Comparison of ENCODE assay signal across 11 mouse cellular contexts in genomic region chr1:184065589-184066361, GRCm38 (mm10). TPM values are rescaled to one million over a fixed set of nuclear protein-coding genes. Genes with fewer than 3 reads are reported as not detected.
DNase-seq lines count a peak whose midpoint lies in the region; ATAC-seq and TF ChIP-seq lines count a peak whose summit lies in the region.
"Had no signal": no experiment of that assay in that cellular context is flagged by ENCODE, and none has a peak within 500 bp of the region (broad histone marks: within the 10 kb centered on the region; RNA-seq: fewer than 3 reads in every experiment).

No protein-coding gene starts in this region.

- 85% methylated on average over 13 of the region's 13 CpGs for WGBS in lung, postnatal 0 days
- WGBS in lung, adult 2 months, result 80% methylated on average over 13 of the region's 13 CpGs
- 86% methylated on average over 13 of the region's 13 CpGs for WGBS in embryonic facial prominence, embryonic 10.5 days
- 49% methylated on average over 13 of the region's 13 CpGs for WGBS in hindbrain, embryonic 16.5 days
- WGBS in olfactory bulb, adult 2 months, result 61% methylated on average over 13 of the region's 13 CpGs

- ATAC-seq in lung, postnatal 0 days, result peak; percentile 71
- ATAC-seq in hindbrain, embryonic 16.5 days, result peak; percentile 72
- ATAC-seq: inflammation-experienced regulatory T-cells, adult 6 months had no signal

- H3K4me3 ChIP-seq in lung, postnatal 0 days (ENCODE audit: low read depth, low read length), result no peak overlapping the region
- no peak overlapping the region for H3K4me3 ChIP-seq in lung, adult 2 months (replicated peaks; ENCODE audit: extremely low read depth, low read depth, low read length)
- no peak overlapping the region for H3K4me3 ChIP-seq in embryonic facial prominence, embryonic 10.5 days
- no peak overlapping the region for H3K4me3 ChIP-seq in hindbrain, embryonic 16.5 days (ENCODE audit: low read length)
- no peak overlapping the region for H3K4me3 ChIP-seq in olfactory bulb, adult 2 months (ENCODE audit: insufficient read depth, low read depth, low read length)
- H3K4me3 ChIP-seq: embryonic facial prominence, embryonic 12.5 days had no signal

- no peak overlapping the region for H3K4me2 ChIP-seq in lung, postnatal 0 days (replicated peaks; ENCODE audit: low read depth, low read length)
- H3K4me2 ChIP-seq in hindbrain, embryonic 16.5 days (ENCODE audit: low read length), result no peak overlapping the region
- H3K4me2 ChIP-seq: embryonic facial prominence, embryonic 12.5 days had no signal

- peak; percentile 66 for DNase-seq in lung, postnatal 0 days (ENCODE audit: low spot score)
- no peak for DNase-seq in lung, adult 2 months
- DNase-seq in embryonic facial prominence, embryonic 10.5 days (ENCODE audit: low spot score), result no peak
- no peak for DNase-seq in yolk sac, embryonic 10.5 days (ENCODE audit: low spot score)
- no peak for DNase-seq in kidney, postnatal 14 days
- no peak for DNase-seq in ovary, postnatal 14 days (ENCODE audit: low spot score)
- DNase-seq: lung, postnatal 10 days had no signal

- no peaks in the 10 kb centered on the region for H3K9me3 ChIP-seq in lung, postnatal 0 days (ENCODE audit: low read length)
- H3K9me3 ChIP-seq in embryonic facial prominence, embryonic 10.5 days, result no peaks in the 10 kb centered on the region
- H3K9me3 ChIP-seq in hindbrain, embryonic 16.5 days (ENCODE audit: control insufficient read depth, low read length), result no peaks in the 10 kb centered on the region
- H3K9me3 ChIP-seq: embryonic facial prominence, embryonic 12.5 days had no signal

- H3K27me3 ChIP-seq in lung, postnatal 0 days (replicated peaks; ENCODE audit: insufficient read depth, low read length), result no peaks in the 10 kb centered on the region
- no peaks in the 10 kb centered on the region for H3K27me3 ChIP-seq in embryonic facial prominence, embryonic 10.5 days (replicated peaks; ENCODE audit: low read depth, poor library complexity, severe bottlenecking)
- no peaks in the 10 kb centered on the region for H3K27me3 ChIP-seq in hindbrain, embryonic 16.5 days (replicated peaks; ENCODE audit: control insufficient read depth, insufficient read depth, low read length)
- H3K27me3 ChIP-seq: embryonic facial prominence, embryonic 12.5 days had no signal

- TF ChIP-seq CTCF in lung, postnatal 0 days (IDR thresholded peaks at IDR 0.05), result no peak
- TF ChIP-seq CTCF in lung, adult 2 months (IDR thresholded peaks at IDR 0.05; ENCODE audit: insufficient read depth, low read length), result no peak
- TF ChIP-seq CTCF in olfactory bulb, adult 2 months (IDR thresholded peaks at IDR 0.05; ENCODE audit: insufficient read depth, low read depth, low read length), result no peak

- no peaks in the 10 kb centered on the region for H3K36me3 ChIP-seq in lung, postnatal 0 days (ENCODE audit: insufficient read depth, low read length)
- peaks cover 14% of the 10 kb centered on the region for H3K36me3 ChIP-seq in embryonic facial prominence, embryonic 10.5 days (replicated peaks)
- no peaks in the 10 kb centered on the region for H3K36me3 ChIP-seq in hindbrain, embryonic 16.5 days (ENCODE audit: control insufficient read depth, insufficient read depth, low read length)
- H3K36me3 ChIP-seq: embryonic facial prominence, embryonic 12.5 days had no signal

- no peak for TF ChIP-seq EP300 in lung, postnatal 0 days (IDR thresholded peaks at IDR 0.05)

- no peak for TF ChIP-seq POLR2A in lung, adult 2 months (IDR thresholded peaks at IDR 0.05; ENCODE audit: borderline replicate concordance, extremely low read depth, low read depth, low read length)
- TF ChIP-seq POLR2A in olfactory bulb, adult 2 months (IDR thresholded peaks at IDR 0.05; ENCODE audit: insufficient read depth, low read depth, low read length), result no peak

- H3K9ac ChIP-seq in lung, postnatal 0 days (replicated peaks; ENCODE audit: low read depth), result no peak overlapping the region
- H3K9ac ChIP-seq in hindbrain, embryonic 16.5 days (ENCODE audit: low read depth, low read length), result no peak overlapping the region
- H3K9ac ChIP-seq: embryonic facial prominence, embryonic 12.5 days had no signal

- no peak overlapping the region for H3K27ac ChIP-seq in lung, postnatal 0 days (ENCODE audit: low read length)
- 0 out of 2 replicates have a peak overlapping the region, but pooled peaks have one; percentile 8 for H3K27ac ChIP-seq in embryonic facial prominence, embryonic 10.5 days (replicated peaks)
- no peak overlapping the region; the same call in 1 of the 2 replicates for H3K27ac ChIP-seq in hindbrain, embryonic 16.5 days (ENCODE audit: low read depth, low read length)
- H3K27ac ChIP-seq in olfactory bulb, adult 2 months (ENCODE audit: insufficient read depth, low read depth, low read length), result peak overlapping the region; percentile 19
- H3K27ac ChIP-seq: embryonic facial prominence, embryonic 12.5 days had no signal

- peaks cover 7% of the 10 kb centered on the region; the same call in 1 of the 2 replicates for H3K4me1 ChIP-seq in lung, postnatal 0 days (ENCODE audit: insufficient read depth, low read depth, low read length)
- peaks cover 18% of the 10 kb centered on the region for H3K4me1 ChIP-seq in lung, adult 2 months (ENCODE audit: control insufficient read depth, insufficient read depth, low read length)
- 0 out of 2 replicates have a peak, but pooled peaks cover 4% of the 10 kb centered on the region for H3K4me1 ChIP-seq in embryonic facial prominence, embryonic 10.5 days
- 0 out of 2 replicates have a peak, but pooled peaks cover 2% of the 10 kb centered on the region for H3K4me1 ChIP-seq in hindbrain, embryonic 16.5 days (ENCODE audit: control insufficient read depth, insufficient read depth, low read depth, low read length)
- peaks cover 10% of the 10 kb centered on the region for H3K4me1 ChIP-seq in olfactory bulb, adult 2 months (ENCODE audit: control insufficient read depth, insufficient read depth, low read length)
- H3K4me1 ChIP-seq: embryonic facial prominence, embryonic 12.5 days had no signal

RNA-seq across cellular contexts. Expression of gene 1700056E22Rik, which starts 31.7 kb away (rescaled TPM):
- 2.2 and 2.3 TPM in 2 replicates for polyA plus RNA-seq in lung, postnatal 0 days (2015; fragmentation: Nextera tagmentation; extraction: Ambion mirVana)
- polyA plus RNA-seq in lung, adult 2 months (2012; rRNA removed), result 0.97 and 1.9 TPM in 2 replicates
- 0.58 and 1.1 TPM in 2 replicates for polyA plus RNA-seq in embryonic facial prominence, embryonic 10.5 days (2016; fragmentation: Nextera tagmentation; extraction: Ambion mirVana)
- 0.72 and 1.1 TPM in 2 replicates for polyA plus RNA-seq in hindbrain, embryonic 16.5 days (2015; fragmentation: Nextera tagmentation; extraction: Ambion mirVana)
- not detected in 2 replicates for polyA plus RNA-seq in olfactory bulb, adult 2 months (2012; ENCODE audit: insufficient read depth, insufficient read length, low replicate concordance, missing spikeins)

RNA-seq across cellular contexts. Expression of gene Dusp10, which starts 52.7 kb away (rescaled TPM):
- 6.7 and 6.8 TPM in 2 replicates for polyA plus RNA-seq in lung, postnatal 0 days (2015; fragmentation: Nextera tagmentation; extraction: Ambion mirVana)
- polyA plus RNA-seq in lung, adult 2 months (2012; rRNA removed), result 13.6 and 16.4 TPM in 2 replicates
- 3.0 and 3.1 TPM in 2 replicates for polyA plus RNA-seq in embryonic facial prominence, embryonic 10.5 days (2016; fragmentation: Nextera tagmentation; extraction: Ambion mirVana)
- 4.9 and 5.6 TPM in 2 replicates for polyA plus RNA-seq in hindbrain, embryonic 16.5 days (2015; fragmentation: Nextera tagmentation; extraction: Ambion mirVana)
- not detected in 2 replicates for polyA plus RNA-seq in olfactory bulb, adult 2 months (2012; ENCODE audit: insufficient read depth, insufficient read length, low replicate concordance, missing spikeins)

Comparison
In these comparisons a context has a peak if more than half of its experiments do, and no peak if none do; other contexts are left out.
1. H3K27ac ChIP-seq: peak in embryonic facial prominence, embryonic 10.5 days (single experiment) and olfactory bulb, adult 2 months (single experiment); none in lung, postnatal 0 days (single experiment) and hindbrain, embryonic 16.5 days (single experiment).